Mouse (Mus musculus) macrophage (primary cell): ENCODE measurements around the gene Tor2a. TPM values are rescaled to one million over a fixed set of nuclear protein-coding genes. Genes with fewer than 3 reads are reported as not detected.

Source experiments
- H3K27ac ChIP-seq: fragments of 350-480 bp; formaldehyde crosslinking; 2 replicates; pipeline ENCODE4 v1.9.0; 2021
- H3K36me3 ChIP-seq: fragments of 350-480 bp; formaldehyde crosslinking; 2 replicates; pipeline ENCODE4 v1.9.0; 2021; ENCODE audit errors: inconsistent target
- H3K4me3 ChIP-seq: fragments of 350-480 bp; formaldehyde crosslinking; 2 replicates; pipeline ENCODE4 v1.9.0; 2021; ENCODE audit errors: inconsistent target
- H3K79me2 ChIP-seq: fragments of 350-480 bp; formaldehyde crosslinking; 2 replicates; pipeline ENCODE4 v1.9.0; 2021; ENCODE audit errors: inconsistent target
- WGBS: methylation state at CpG from one replicate; pipeline ENCODE4 v1.1.7; 2026; ENCODE audit warnings: inconsistent platforms; ENCODE audit not compliant: missing documents; 5-methylcytosine and 5-hydroxymethylcytosine counted together
- polyA plus RNA-seq: library from polyadenylated mRNA; stranded (reverse); fragments of 250-400 nt; gene quantifications from 3 replicates; pipeline ENCODE4 v1.2.4, GENCODE M21; 2018; ENCODE audit warnings: inconsistent platforms

Tor2a gene
- polyA plus RNA-seq, 1 experiment from 2014 or later = 19.2 TPM

- WGBS = 4% methylated on average over 8 of the region's 8 CpGs
- peaks cover 53% of the 10 kb centered on the region for H3K79me2 ChIP-seq
- H3K27ac ChIP-seq = peak within 1 kb of the TSS; percentile 70
- peak within 1 kb of the TSS; percentile 51 for H3K4me3 ChIP-seq
- H3K36me3 ChIP-seq = peaks cover 9% of the 10 kb centered on the region; the same call in 1 of the 2 replicates
Observed at GRCm38 (mm10) chr2:32720681-32721229, 36.3 kb upstream of the Tor2a start, which contains the start of gene Sh2d3c. Gene Sh2d3c (plus strand): TSS chr2:32721055.

- Histone ChIP-seq H3K27ac (peak overlapping the region; percentile 70), H3K79me2 (peaks cover 59% of the 10 kb centered on the region), H3K36me3 (peaks cover 9% of the 10 kb centered on the region; the same call in 1 of the 2 replicates), H3K4me3 (peak overlapping the region; percentile 51)
- 14% methylated on average over 6 of the region's 6 CpGs for WGBS
Observed at GRCm38 (mm10) chr2:32722046-32722445, 35.0 kb upstream of the Tor2a start.

- no peak overlapping the region for H3K27ac ChIP-seq
- H3K36me3 ChIP-seq = peaks cover 9% of the 10 kb centered on the region; the same call in 1 of the 2 replicates
- WGBS = 51% methylated on average over 3 of the region's 3 CpGs
- no peak overlapping the region for H3K4me3 ChIP-seq
- peaks cover 60% of the 10 kb centered on the region for H3K79me2 ChIP-seq
Observed at GRCm38 (mm10) chr2:32722581-32722980, 34.5 kb upstream of the Tor2a start.

GRCm38 (mm10) chr2:32724149-32724548 is 32.9 kb upstream of the Tor2a start:
- H3K36me3 ChIP-seq = peaks cover 9% of the 10 kb centered on the region; the same call in 1 of the 2 replicates
- H3K27ac ChIP-seq = no peak overlapping the region
- peaks cover 73% of the 10 kb centered on the region for H3K79me2 ChIP-seq
- 97% methylated on average over 4 of the region's 4 CpGs for WGBS
- H3K4me3 ChIP-seq = no peak overlapping the region

- Histone ChIP-seq H3K36me3 (peaks cover 9% of the 10 kb centered on the region; the same call in 1 of the 2 replicates), H3K4me3 (no peak overlapping the region), H3K27ac (no peak overlapping the region), H3K79me2 (peaks cover 73% of the 10 kb centered on the region)
- 92% methylated on average over 16 of the region's 16 CpGs for WGBS
Observed at GRCm38 (mm10) chr2:32724832-32725790, 31.9 kb upstream of the Tor2a start.

GRCm38 (mm10) chr2:32727435-32727834 is 29.6 kb upstream of the Tor2a start:
- peak overlapping the region; percentile 24 for H3K4me3 ChIP-seq
- peaks cover 9% of the 10 kb centered on the region; the same call in 1 of the 2 replicates for H3K36me3 ChIP-seq
- peaks cover 51% of the 10 kb centered on the region for H3K79me2 ChIP-seq
- WGBS = 9% methylated on average over 16 of the region's 16 CpGs
- peak overlapping the region; percentile 10; the same call in 1 of the 2 replicates for H3K27ac ChIP-seq

GRCm38 (mm10) chr2:32728463-32728862 is 28.6 kb upstream of the Tor2a start:
- H3K4me3 ChIP-seq = no peak overlapping the region
- peaks cover 41% of the 10 kb centered on the region for H3K79me2 ChIP-seq
- peaks cover 9% of the 10 kb centered on the region; the same call in 1 of the 2 replicates for H3K36me3 ChIP-seq
- 72% methylated on average over 6 of the region's 7 CpGs for WGBS
- H3K27ac ChIP-seq = no peak overlapping the region

- WGBS = 95% methylated on average over 4 of the region's 4 CpGs
- Histone ChIP-seq H3K36me3 (peaks cover 9% of the 10 kb centered on the region; the same call in 1 of the 2 replicates), H3K4me3 (no peak overlapping the region), H3K79me2 (peaks cover 30% of the 10 kb centered on the region; the same call in 1 of the 2 replicates), H3K27ac (no peak overlapping the region)
Observed at GRCm38 (mm10) chr2:32729547-32729946, 27.5 kb upstream of the Tor2a start.

- Histone ChIP-seq H3K4me3 (no peak overlapping the region), H3K27ac (no peak overlapping the region), H3K79me2 (peaks cover 20% of the 10 kb centered on the region; the same call in 1 of the 2 replicates), H3K36me3 (no peaks in the 10 kb centered on the region)
- WGBS = 91% methylated on average over 11 of the region's 11 CpGs
Observed at GRCm38 (mm10) chr2:32730854-32731253, 26.2 kb upstream of the Tor2a start.

- no peaks in the 10 kb centered on the region for H3K36me3 ChIP-seq
- peaks cover 14% of the 10 kb centered on the region; the same call in 1 of the 2 replicates for H3K79me2 ChIP-seq
- 98% methylated on average over 4 of the region's 4 CpGs for WGBS
- H3K27ac ChIP-seq = no peak overlapping the region
- no peak overlapping the region for H3K4me3 ChIP-seq
Observed at GRCm38 (mm10) chr2:32731911-32732310, 25.1 kb upstream of the Tor2a start.

- Histone ChIP-seq H3K36me3 (no peaks in the 10 kb centered on the region), H3K79me2 (peaks cover 12% of the 10 kb centered on the region; the same call in 1 of the 2 replicates), H3K27ac (no peak overlapping the region), H3K4me3 (no peak overlapping the region)
- 86% methylated on average over 6 of the region's 6 CpGs for WGBS
Observed at GRCm38 (mm10) chr2:32732695-32733094, 24.3 kb upstream of the Tor2a start.

- Histone ChIP-seq H3K27ac (no peak overlapping the region), H3K4me3 (no peak overlapping the region), H3K36me3 (no peaks in the 10 kb centered on the region), H3K79me2 (peaks cover 3% of the 10 kb centered on the region; the same call in 1 of the 2 replicates)
- WGBS = 90% methylated on average over 4 of the region's 4 CpGs
Observed at GRCm38 (mm10) chr2:32734480-32734879, 22.6 kb upstream of the Tor2a start.

- no peak overlapping the region for H3K27ac ChIP-seq
- H3K79me2 ChIP-seq = peaks cover 8% of the 10 kb centered on the region; the same call in 1 of the 2 replicates
- 76% methylated on average over 4 of the region's 4 CpGs for WGBS
- H3K4me3 ChIP-seq = no peak overlapping the region
- no peaks in the 10 kb centered on the region for H3K36me3 ChIP-seq
Observed at GRCm38 (mm10) chr2:32734933-32735332, 22.1 kb upstream of the Tor2a start.

- Histone ChIP-seq H3K4me3 (no peak overlapping the region), H3K79me2 (peaks cover 17% of the 10 kb centered on the region; the same call in 1 of the 2 replicates), H3K27ac (peak overlapping the region; percentile 73), H3K36me3 (no peaks in the 10 kb centered on the region)
- 73% methylated on average over 3 of the region's 3 CpGs for WGBS
Observed at GRCm38 (mm10) chr2:32736306-32736829, 20.7 kb upstream of the Tor2a start.
